Mouse (Mus musculus): ENCODE data around the gene Igdcc3.

The Igdcc3 gene

DNA sequence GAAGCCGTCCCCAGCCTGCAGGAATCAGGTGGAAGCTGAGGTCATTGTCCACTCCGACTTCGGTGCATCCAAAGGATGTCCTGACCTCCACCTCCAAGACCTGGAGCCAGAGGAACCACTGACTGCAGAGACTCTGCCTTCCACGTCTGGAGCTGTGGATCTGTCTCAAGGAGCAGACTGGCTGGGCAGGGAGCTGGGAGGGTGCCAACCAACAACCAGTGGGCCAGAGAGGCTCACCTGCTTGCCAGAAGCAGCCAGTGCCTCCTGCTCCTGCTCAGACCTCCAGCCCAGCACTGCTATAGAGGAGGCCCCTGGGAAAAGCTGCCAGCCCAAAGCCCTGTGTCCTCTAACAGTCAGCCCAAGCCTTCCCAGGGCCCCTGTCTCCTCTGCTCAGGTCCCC lies 5.9 kb upstream of the Igdcc3 start:
- DNase-seq (ENCODE audit: low read depth in 1 of 2, low spot score in 2 of 2) = no peak

DNA sequence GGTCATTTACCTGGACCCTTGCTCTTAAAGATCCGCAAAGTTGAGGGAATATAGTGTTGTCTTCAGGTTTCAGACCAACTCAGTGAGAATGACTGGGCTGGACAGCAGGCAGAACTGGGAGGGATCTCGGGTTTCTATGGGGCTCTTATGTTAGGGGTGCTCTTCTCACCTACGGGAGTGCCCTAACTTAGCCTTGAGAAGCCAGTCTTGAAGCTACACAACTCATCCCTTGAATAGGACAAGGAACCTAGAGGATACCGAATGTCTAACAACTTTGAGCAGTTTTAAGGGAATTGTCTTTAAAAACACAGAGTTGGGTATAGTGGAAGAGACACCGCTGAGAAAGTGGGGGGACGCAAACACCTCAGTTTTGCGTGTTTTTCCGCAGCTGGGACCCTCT lies 498 bp upstream of the Igdcc3 start:
- DNase-seq (ENCODE audit: low read depth in 1 of 2, low spot score in 2 of 2) = no peak

DNA sequence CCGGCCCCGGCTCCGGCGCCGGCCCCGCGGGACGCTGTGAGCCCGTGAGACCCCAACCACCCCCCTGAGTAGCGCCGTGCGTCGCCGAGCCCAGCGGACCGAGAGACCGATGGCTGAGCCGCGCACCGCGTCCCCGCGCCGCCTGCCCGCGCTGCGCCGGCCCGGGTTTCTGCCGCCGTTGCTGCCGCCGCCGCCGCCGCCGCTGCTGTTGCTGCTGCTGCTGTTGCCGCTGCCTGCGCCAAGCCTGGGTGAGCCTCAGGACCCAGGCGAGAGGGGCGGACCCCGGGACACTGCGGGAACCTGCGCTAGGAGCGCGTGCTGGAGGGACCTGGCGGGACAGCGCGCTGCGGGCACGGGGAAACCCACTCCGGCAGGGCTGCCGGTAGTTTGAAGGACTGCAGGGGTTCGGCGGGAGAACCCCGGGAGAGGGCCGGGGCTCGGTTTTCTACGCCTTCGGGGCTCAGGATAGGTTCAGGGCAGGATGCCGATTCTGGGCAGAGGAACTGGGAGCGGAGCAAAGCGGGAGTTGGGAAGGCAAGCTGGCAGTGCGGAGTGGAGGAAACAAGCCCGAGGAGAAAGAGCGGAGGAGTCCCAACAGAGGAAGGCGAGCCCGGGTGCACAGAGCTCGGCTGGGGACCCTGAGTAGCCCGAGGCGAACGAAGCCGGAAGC lies 452 bp downstream of the Igdcc3 start:
- DNase-seq (ENCODE audit: low read depth in 1 of 2, low spot score in 2 of 2) = no peak

DNA sequence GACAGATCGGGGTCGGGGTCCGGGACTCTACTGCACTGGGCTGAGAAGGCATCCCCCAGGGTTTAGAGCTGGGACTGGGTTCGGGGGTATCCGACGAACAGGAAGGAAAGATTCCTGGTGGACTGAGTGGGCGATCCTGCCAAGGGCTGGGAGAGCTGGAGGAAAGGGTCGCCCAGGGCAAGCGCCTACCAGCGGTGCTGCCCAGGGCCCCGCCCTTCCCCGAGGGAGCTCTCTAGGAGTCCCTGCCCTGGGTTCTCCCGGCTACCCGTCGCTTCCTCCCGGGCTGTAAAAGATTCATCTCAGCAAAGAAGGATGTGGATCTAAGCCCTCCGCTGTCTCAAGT lies 958 bp downstream of the Igdcc3 start:
- DNase-seq (ENCODE audit: low read depth in 1 of 2, low spot score in 2 of 2) = no peak

DNA sequence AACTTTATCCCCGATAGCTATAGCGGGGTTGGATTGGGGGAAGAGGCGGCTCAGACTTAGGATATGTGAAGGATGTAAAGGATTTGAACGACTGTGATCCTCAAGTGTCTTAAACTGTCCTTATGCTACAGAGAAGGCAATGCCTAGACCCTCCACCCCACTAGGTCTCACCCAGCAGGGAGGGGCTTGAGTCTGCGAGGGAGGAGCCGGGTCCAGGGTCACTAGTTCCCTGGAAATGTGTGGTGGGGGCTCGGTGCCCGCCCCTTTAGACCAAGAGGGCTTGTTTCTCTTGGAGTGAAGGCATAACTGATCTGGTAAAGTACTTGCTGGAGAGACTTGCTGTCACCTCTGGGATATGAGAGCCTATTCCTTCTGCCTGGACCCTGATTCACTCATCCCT lies 1.4 kb downstream of the Igdcc3 start:
- DNase-seq (ENCODE audit: low read depth in 1 of 2, low spot score in 2 of 2) = no peak

DNA sequence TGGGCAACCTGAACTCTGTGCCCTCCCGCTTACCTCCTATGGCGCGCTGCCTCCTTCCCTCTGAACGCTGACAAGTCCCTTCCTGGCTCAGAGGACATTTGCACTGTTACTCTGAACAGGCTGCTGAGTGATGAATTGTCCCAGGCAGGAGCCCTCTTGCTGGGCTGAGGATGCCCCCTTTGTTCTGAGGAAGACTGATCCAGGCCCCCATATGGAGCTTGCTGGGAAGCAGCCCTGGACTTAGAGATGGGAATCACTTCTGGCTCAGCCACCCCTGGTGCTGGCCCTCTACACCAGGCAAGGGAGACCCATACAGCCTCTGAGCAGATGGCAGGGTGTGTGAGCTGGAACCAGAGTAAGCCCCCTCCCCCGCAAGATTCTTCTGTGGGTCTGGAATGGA lies 5.0 kb downstream of the Igdcc3 start:
- no peak for DNase-seq (ENCODE audit: low read depth in 1 of 2, low spot score in 2 of 2)

DNA sequence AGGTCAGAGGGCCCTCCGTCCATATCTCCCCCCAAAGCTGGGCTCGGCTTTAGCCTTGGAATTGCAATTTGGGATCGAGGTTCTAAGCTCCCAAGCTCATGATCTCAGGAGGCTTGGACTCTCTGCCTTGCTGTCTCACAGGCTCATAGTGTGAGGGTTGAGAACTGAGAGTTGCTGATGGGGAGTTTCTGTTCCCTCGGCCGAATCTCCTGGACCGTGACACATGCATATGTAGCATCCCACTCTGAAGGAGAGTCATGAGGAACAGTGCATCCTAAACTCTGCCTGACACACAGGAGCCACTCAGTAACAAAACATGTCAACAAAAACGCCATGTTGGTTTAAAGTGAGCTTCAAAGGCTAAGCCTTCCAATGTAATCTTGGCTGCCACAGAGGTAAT lies 7.5 kb downstream of the Igdcc3 start:
- no peak for DNase-seq (ENCODE audit: low read depth in 1 of 2, low spot score in 2 of 2)

DNA sequence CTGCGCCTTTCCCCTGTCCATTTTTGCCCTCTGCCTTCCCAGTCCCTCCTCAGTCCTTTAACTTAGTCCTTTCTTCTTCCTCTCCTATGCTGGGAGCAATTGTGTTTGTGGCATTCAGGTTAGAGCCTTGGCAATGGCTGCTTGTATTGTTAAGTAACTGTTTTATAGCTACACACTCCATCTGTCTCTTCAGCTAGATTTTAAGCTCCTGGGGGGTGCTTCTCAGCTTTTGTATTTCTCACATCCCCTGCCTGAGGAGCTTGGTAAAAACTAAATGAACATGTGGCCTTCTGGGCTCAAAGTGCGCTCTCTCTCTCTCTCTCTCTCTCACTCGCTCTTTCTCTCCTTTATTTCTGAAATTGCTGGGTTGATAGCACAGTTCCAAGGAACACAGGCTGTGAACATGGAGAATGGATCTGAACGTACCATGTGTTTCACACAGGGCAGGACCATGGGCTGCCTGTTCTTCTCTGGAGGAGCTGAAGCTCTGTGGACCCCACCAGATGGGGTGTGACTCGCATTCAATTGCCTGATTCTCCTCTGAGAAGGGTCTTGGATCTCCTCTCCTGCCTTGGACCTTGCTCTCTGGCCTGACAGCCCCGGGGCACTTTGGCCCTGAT lies 11.8 kb downstream of the Igdcc3 start:
- no peak for DNase-seq (ENCODE audit: low read depth in 1 of 2, low spot score in 2 of 2)

DNA sequence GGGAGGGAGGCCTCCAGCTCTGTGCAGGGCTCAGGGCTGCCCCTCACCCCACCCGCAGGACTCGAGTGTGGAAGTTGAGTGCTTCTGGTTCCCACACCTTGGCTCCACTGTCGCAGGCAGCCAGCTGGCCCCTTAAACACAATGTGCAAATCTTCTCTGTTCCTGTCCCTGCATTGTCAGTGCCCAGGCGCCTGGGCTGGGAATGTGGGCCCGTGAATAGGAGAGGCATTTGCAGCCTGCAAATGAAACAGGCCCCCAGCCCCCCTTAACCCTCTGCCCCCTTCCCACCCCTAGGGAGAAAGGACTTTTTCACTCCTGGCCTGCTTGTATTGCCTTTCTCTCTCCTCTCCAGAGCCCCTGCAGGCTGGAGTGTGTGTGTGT lies 12.3 kb downstream of the Igdcc3 start:
- DNase-seq (ENCODE audit: low read depth in 1 of 2, low spot score in 2 of 2) = no peak

DNA sequence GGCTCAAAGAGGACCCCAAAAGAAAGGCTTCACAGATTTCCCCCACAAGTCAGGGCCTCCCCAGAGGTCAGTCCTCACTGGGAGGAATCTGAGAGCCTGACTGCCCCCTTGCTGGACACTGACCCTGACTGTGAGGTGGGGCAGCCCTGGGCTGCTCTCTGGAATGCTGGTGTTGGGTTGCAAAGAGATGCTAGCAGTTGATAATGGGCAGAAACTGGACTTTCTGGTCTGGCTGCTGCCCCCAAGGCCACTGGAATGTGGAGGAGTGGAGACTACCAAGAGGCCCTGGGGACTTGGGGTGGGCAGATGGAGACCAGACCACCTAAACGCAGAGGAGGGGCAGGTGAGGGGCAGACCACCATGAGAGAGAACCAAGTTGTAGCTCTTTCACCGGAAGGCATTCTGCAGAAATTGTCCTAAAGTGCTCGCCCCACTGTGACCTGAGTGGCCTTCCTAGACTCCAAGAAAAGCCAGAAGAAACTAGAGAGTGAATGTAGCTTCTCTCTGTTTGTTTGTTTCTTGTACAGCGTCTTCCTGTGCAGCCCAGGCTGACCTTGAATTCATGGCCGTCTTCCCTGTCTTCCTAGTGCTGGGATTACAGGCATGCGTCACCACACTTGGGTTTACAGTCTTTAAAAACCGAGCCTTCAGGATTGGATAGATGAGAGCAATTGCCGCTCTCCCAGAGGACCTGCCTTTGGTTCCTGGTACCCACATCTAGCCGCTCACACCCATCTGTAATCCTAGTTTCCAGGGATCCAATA lies 13.9 kb downstream of the Igdcc3 start:
- no peak for DNase-seq (ENCODE audit: low read depth in 1 of 2, low spot score in 2 of 2)

DNA sequence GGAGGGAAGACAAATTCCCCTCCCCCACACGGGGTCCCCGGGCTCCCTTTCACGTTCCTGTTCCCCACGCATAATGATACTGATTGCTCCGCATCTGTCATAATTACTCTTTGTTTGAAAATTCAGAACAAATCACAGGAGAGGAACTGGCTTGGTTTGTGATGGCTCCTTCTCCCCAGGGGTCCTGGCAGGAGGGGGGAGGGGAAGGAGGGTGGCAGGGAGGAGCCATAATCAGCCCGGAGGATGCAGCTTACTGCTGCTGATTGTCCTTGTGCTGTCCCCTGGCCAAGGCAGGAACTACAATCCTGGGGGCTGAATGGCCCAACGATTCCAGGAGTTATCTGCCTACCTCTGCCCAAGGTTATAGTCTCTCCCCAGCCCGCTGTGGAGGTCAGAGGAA lies 15.6 kb downstream of the Igdcc3 start:
- no peak for DNase-seq (ENCODE audit: low read depth in 1 of 2, low spot score in 2 of 2)

DNA sequence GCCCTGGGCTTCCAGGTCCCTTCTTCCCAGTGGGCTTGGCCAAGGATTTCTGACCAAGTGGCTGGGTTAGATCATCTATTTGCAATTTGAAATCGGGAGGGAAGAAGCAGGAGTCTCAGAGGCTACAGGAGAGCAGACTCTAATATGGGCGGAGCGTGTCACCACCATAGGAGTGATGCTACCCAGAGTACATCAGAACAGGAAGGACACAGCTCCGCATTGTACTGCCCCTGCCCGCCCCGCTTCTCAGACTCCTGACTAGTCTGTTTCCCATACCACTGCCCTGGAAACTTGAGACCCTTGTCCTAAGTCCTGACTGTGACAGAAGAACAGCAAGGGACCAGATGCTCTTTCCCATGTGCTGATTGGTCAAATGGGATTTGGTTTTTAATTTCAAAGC lies 16.6 kb downstream of the Igdcc3 start:
- no peak for DNase-seq (ENCODE audit: low read depth in 1 of 2, low spot score in 2 of 2)

DNA sequence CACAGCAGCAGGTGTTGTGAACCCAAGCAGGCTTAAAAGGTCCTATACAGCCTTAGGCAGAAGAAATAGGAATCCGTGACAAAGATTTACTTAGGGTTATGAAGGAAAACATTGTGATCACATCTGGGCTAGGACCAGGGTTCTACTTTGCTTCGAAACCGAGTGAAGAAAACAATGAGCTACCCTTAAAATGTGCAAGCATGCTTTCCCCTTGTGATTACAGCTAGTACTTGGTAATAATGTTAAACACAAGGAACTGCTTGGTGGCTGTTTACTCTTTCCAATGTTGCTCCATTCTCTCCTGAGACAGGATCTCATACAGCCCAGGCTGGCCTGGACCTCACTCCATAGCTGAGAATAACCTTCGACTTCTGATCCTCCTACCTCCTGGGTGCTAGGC lies 20.2 kb downstream of the Igdcc3 start:
- no peak for DNase-seq (ENCODE audit: low read depth in 1 of 2, low spot score in 2 of 2)

DNA sequence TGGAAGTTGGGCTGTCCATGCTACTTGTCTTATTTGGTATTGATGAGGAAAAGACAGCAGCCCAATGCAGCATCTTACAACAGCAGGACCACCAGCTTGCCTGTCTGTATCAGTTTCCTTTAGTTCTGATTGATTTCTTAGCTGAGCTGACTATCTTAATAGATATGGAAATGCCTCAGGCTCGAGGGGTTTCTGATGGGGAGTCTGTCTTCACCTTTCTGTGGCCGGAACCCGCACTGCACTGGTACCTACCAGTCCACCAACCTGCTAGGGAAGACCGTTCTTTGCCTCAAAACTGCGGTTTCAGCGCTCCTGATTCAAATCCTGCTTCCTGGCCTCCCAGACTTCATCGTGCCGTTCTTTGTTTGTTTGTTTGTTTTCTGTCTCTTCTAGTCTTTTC lies 20.9 kb downstream of the Igdcc3 start:
- no peak for DNase-seq (ENCODE audit: low read depth in 1 of 2, low spot score in 2 of 2)

DNA sequence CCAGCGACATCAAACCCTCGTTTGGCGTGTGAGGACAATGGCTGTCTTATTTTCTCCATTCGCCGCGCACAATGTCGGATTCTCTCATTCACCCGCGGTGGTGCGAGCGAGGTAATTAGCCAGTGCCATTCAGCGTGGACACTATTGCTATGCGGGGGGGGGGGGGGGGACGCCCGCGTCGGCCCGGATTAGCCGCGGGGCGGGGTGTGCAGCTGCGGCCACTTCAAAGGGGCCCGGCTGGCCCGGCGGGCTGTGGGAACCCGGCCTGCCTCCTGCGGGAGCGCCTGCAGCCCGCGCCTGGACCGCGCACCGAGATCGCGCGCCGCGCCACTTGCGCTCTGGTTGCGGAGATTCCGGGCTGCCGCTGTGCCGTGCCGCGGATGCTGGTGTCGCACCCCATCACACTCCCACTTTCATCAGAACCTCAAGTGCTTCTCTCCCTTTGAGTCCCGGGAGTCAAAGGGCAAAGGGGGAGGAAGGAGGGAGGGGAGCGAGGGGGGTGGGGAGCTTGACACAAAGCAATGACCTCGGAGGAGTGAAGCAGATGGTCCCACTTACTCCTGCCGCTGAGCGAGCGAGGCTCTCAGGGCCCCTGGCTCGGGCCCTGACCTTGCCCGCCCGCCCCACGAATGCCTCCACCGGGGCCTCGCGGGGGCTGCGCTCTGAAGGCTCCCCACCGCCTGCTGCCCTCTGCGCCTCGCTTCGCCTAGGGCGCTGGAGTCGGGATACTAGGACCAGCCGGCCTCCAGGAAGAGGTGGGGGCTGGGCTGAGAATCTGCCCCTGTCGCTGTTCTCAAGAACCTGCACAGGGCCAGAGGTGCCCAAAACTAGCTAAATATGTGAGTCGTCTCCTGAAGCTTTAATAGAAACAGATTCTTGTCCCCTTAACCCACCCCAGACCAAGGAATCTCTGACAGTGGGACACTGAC lies 22.0 kb downstream of the Igdcc3 start:
- no peak for DNase-seq (ENCODE audit: low read depth in 1 of 2, low spot score in 2 of 2)

DNA sequence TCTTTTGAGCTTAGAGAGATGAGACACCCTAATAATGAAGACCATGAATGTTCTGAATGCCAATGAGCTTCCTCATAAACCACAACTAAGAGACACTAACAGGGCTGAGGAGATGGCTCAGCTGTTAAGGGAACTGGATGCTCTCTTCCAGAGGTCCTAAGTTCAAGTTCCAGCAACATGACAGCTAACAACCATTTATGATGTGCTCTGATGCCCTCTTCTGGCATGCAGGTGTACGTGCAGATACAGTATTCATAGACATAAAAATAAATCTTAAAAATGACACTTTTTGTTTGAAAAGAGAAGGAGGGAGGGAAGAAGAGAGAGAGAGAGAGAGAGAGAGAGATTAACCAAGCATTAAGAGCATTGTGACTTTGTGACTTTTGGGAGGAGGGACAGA lies 23.9 kb downstream of the Igdcc3 start:
- no peak for DNase-seq (ENCODE audit: low read depth in 1 of 2, low spot score in 2 of 2)

DNA sequence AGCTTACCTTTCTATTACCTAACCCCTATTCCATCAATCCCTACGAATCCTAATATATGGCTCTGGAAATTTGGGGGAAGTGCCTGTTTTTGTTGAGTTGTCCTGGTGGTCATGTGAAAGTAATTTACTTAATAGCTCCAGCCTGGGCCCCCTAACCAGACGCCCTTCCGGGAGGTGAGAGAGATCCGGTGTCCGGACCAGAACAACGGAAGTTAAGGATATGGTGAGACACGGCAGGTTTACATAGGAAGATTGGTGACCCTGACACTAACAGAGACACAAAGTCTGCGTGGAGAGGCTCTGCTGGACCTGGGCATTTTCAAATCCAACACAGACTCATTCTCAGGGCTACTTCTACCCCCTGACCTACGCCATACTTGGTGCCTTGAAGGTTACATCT lies 25.4 kb downstream of the Igdcc3 start:
- DNase-seq (ENCODE audit: low read depth in 1 of 2, low spot score in 2 of 2) = no peak

DNA sequence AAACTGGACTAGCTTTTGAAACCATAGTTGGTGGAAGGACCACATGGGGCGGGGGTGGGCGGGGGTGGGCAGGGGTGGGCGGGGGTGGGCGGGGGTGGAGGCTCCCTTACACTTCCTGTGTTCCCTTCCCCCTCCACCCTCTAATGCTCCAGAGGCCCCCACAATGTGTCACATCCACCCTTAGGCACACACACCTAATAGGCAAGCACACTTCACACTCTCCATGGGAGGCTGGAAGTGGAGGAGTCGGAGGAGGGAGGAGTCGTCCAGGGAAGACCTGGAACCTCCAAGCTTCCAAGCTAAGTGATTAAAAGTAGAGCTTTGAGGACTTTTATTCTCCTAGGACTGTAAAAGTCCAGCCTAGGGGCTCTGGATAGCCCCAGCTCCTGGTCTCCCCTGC lies 27.5 kb downstream of the Igdcc3 start:
- DNase-seq (ENCODE audit: low read depth in 1 of 2, low spot score in 2 of 2) = no peak

DNA sequence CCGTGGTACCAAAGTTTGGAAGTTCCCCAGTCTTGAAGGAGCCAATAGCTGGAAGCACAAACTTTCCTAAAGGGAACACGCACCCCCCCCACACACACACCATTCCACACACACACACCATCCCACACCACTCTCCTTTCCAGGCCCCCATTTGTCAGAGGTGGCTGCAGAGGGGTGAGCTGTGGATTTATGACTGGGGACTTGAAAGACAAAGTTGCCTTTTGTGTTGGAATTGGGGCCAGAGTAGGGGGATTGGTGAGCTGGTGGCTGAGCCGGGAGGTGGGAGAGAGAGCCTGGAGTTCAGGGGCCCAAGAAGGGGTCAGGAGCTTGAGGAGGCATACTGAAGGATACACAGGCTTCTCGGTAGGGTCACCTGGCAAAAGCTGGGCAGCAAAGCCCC lies 28.0 kb downstream of the Igdcc3 start:
- DNase-seq (ENCODE audit: low read depth in 1 of 2, low spot score in 2 of 2) = no peak

DNA sequence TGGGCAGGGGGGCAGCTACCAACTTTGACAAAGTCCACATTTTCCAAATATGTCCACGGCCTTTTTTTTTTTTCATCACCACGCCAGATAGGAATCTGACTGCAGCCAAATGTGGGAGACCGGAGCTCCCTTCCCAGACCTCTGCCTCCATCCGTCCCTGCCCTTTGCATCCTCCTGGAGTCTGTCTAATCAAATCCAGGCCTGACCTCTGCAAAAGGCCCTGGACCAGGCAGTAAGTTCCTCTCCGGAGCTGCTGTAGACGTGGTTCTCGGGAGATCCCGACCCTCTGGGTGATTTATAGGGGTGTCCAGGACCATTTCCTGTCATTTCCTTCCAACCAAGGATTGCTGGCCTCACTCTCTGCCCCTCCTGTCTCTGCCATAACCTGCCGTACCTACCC lies 31.7 kb downstream of the Igdcc3 start:
- DNase-seq (ENCODE audit: low read depth in 1 of 2, low spot score in 2 of 2) = no peak

DNA sequence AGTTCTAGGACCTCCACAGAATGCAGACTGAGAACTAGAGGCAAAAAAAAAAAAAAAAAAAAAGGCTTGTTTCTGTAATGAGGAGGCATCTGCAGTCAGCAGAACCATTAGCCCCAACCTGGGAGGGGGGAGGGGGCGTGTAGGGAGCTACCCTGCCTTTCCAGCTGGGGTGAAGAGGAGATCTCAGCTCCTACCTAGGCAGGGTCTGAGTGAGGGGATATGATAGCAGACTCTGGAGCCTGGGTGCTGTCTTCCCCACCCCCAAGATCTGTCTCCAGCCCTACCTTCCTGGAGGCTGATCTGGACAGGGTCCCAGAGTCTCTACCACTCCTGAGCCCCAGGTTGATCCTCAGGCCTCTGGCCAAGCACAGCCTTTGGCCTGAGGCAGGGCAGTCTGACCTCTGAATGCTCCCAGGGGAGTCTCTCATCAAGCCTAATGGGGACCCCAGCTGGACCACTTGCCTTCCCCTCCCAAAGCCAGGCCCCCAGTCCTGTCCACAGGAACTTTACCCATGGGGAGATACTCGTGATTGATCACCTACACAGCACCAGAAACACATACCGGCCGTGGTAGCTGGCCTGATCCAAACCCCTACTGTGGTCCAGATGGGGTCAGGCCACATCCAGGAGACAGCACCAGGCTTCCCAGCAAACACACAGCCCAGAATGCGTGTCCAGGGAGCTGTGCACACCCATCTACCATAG lies 34.4 kb downstream of the Igdcc3 start:
- no peak for DNase-seq (ENCODE audit: low read depth in 1 of 2, low spot score in 2 of 2)
